Mouse (Mus musculus) kidney, embryonic 14.5 days (tissue): ENCODE measurements at regions not wholly inside any gene's neighbourhood (a gene's known extent, or its start where the extent isn't known, plus 50 kb on each side); places are given as distances from the start of the nearest gene placed in this dataset.
A peak's percentile ranks its signal among the peaks of the same experiment; 100 is the strongest.

Experiments
- ATAC-seq: fragments of 200-750 bp; cut with Nextera tagmentation; 2 replicates; pipeline ENCODE4 v1.8.0; 2017; ENCODE audit warnings: moderate number of reproducible peaks, mild to moderate bottlenecking, moderate TSS enrichment, moderate library complexity; ENCODE audit not compliant: low FRiP score, low TSS enrichment
- H3K27ac ChIP-seq: fragments of 300-500 bp; sonication (generic); 2 replicates; pipeline ENCODE4 v1.5.1; 2014; ENCODE audit warnings: low read depth, mild to moderate bottlenecking, low read length, moderate library complexity, mixed read lengths
- H3K27me3 ChIP-seq: fragments of 300-500 bp; sonication (generic); 2 replicates; pipeline ENCODE4 v1.6.1; 2014; ENCODE audit warnings: mild to moderate bottlenecking, low read length; ENCODE audit not compliant: control insufficient read depth, insufficient read depth
- H3K36me3 ChIP-seq: fragments of 300-500 bp; sonication (generic); 2 replicates; pipeline ENCODE4 v1.6.1; 2014; ENCODE audit warnings: low read length, mixed read lengths; ENCODE audit not compliant: control insufficient read depth, insufficient read depth
- H3K4me1 ChIP-seq: fragments of 300-500 bp; sonication (generic); 2 replicates; pipeline ENCODE4 v1.6.1; 2014; ENCODE audit warnings: low read length, mixed read lengths; ENCODE audit not compliant: control insufficient read depth, insufficient read depth
- H3K4me2 ChIP-seq: fragments of 300-500 bp; sonication (generic); replicated peaks from 2 replicates; pipeline ENCODE4 v1.6.1; 2014; ENCODE audit warnings: low read depth, mild to moderate bottlenecking, low read length
- H3K4me3 ChIP-seq: fragments of 300-500 bp; sonication (generic); 2 replicates; pipeline ENCODE4 v1.5.1; 2014; ENCODE audit warnings: mild to moderate bottlenecking, low read length
- H3K9ac ChIP-seq: fragments of 300-500 bp; sonication (generic); 2 replicates; pipeline ENCODE4 v1.6.1; 2014; ENCODE audit warnings: low read depth, mild to moderate bottlenecking, low read length, moderate library complexity
- H3K9me3 ChIP-seq: fragments of 300-500 bp; sonication (generic); 2 replicates; pipeline ENCODE4 v1.6.1; 2016; ENCODE audit warnings: low read length; ENCODE audit not compliant: control insufficient read depth
- WGBS: fragments of 180-500 bp; shearing (Covaris S2); extraction: QIAGEN DNeasy Blood & Tissue Kit; methylation state at CpG from one replicate; pipeline ENCODE4 v1.1.7; 2014; 5-methylcytosine and 5-hydroxymethylcytosine counted together

DNA sequence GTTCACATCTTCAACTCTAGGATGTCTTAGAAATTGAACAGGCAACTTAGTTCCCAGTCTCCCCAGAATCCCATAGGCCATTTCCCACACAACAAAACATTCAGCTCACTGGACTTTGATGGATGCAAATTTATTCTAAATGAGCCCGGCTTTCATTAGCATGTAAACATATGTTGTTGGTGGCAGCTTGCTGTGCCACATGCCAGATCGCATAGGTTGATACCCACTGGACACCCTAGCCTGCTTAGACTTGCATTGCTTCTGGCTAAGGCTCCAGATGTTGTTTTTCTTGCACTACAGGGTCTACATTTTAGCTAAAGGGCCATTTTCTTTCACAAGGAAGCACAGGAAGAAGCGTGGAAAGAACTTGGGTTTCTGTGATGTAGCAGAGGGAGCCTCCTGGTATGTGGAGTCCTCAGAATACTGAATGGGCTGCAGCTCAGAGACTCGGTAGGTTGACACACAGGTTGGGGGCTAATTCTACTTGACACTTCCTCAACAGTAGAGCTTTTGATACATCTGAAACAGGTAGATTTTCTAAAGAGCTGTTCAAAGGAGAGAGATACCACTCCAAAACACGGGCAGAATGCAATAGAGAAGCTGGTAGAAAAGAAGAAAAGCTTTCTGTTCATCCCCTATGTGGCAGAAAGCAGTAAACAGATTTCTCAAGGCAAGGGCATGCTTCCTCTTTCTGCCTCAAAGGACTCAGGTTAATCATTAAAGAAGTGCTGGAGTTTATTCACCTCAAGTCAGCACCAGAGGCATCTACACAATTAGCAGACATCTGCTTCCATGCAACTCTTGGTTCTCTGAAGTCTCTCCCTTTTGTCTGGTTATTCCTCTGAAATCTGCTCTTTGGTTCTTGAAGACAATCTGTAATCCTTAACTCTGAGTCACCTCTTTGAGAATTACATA lies 153.9 kb upstream of the Pfkp start:
- Histone ChIP-seq H3K27me3 (no peaks in the 10 kb centered on the region), H3K27ac (no peak overlapping the region; the same call in 1 of the 2 replicates), H3K4me3 (no peak overlapping the region), H3K9ac (no peak overlapping the region), H3K4me2 (no peak overlapping the region), H3K9me3 (no peaks in the 10 kb centered on the region), H3K36me3 (no peaks in the 10 kb centered on the region), H3K4me1 (no peaks in the 10 kb centered on the region)
- peak; percentile 88; the same call in 1 of the 2 replicates for ATAC-seq
- WGBS = 67% methylated on average over 5 of the region's 5 CpGs

DNA sequence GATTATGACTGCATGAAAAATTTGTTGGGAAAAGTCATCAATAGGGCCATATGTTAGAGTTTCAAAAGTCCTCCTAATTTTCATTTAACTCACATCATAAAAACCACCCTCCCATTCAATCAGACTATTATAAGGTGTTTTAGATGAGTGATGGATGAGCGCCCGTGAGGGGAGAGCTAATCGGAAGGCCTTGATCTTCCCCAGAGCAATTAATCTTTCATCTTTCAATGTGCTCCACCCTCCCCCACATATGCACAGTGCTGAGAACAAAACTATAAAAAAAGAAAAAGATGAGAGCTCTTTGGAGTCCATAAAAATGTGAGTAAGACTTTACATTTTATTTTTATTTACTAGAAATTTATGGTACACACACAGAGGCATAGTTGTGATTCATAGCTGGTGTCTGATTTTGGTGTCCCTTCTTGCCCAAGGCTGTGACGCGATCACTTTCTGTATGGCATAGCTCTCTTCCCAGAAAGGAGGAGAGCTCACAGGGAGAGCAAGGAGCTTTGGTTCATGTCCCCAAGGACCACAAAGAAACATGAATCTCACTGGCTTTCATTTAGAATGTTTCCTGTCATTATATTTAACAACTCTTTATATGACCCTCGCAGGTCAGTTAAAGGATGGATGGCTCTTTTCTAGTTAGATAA lies 119.5 kb upstream of the Pfkp start:
- Histone ChIP-seq H3K27ac (no peak overlapping the region), H3K9ac (no peak overlapping the region), H3K36me3 (no peaks in the 10 kb centered on the region), H3K27me3 (no peaks in the 10 kb centered on the region), H3K4me2 (no peak overlapping the region), H3K4me1 (no peaks in the 10 kb centered on the region), H3K4me3 (no peak overlapping the region), H3K9me3 (no peaks in the 10 kb centered on the region)
- 33% methylated on average over 6 of the region's 6 CpGs for WGBS
- ATAC-seq = no peak

DNA sequence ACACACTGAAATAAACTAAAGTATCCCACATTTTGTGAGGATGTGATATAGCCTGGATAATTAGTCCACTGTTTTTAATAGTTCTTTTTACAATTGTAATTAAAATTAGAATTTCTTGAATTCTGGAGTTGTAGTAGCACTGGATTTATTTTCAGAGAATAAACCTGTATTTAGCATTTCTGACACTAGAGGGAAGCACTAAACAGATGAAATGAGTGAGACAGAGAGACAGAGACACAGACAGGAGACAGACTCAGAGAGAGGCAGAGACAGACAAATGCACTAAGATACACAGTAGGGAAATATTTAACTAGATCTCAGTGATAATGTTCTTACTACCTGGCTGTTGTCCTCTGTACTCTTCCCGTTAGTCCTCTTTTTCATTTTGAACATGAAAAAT lies 108.6 kb upstream of the Pfkp start:
- H3K4me3 ChIP-seq = no peak overlapping the region
- 97% methylated on average over 1 of the region's 1 CpGs for WGBS
- H3K27ac ChIP-seq = no peak overlapping the region
- no peak overlapping the region for H3K4me2 ChIP-seq
- no peaks in the 10 kb centered on the region for H3K4me1 ChIP-seq
- ATAC-seq = no peak
- H3K36me3 ChIP-seq = no peaks in the 10 kb centered on the region
- no peaks in the 10 kb centered on the region for H3K9me3 ChIP-seq
- no peak overlapping the region for H3K9ac ChIP-seq
- H3K27me3 ChIP-seq = no peaks in the 10 kb centered on the region

- no peaks in the 10 kb centered on the region for H3K4me1 ChIP-seq
- H3K36me3 ChIP-seq = no peaks in the 10 kb centered on the region
- ATAC-seq = 0 out of 2 replicates have a peak, but pooled peaks have one; percentile 47
- H3K9ac ChIP-seq = no peak overlapping the region
- no peak overlapping the region for H3K27ac ChIP-seq
- no peaks in the 10 kb centered on the region for H3K27me3 ChIP-seq
- no peak overlapping the region for H3K4me2 ChIP-seq
- no peak overlapping the region for H3K4me3 ChIP-seq
- H3K9me3 ChIP-seq = no peaks in the 10 kb centered on the region
- 34% methylated on average over 5 of the region's 5 CpGs for WGBS
Observed at GRCm38 (mm10) chr13:6751599-6751998, 103.0 kb upstream of the Pfkp start.

DNA sequence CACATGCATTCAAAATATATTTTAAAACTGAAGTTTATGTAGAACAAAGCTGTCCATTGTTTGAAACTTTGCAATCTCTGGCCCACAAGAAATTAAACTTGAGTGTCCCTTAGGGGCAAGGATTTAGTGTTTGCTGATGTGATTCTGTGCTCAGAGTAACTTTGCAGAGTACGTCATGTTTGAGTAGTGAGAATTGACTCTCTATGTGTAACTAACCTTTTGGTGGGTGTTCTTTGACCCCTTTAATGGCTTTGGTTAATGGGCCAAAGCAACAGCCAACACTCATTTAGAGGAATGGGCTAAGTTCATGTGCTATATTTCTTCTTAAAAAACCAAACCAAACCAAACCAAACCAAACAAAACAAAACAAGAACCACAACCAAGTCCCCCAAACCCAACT lies 102.6 kb upstream of the Pfkp start:
- Histone ChIP-seq H3K4me3 (no peak overlapping the region), H3K4me1 (no peaks in the 10 kb centered on the region), H3K4me2 (no peak overlapping the region), H3K9me3 (no peaks in the 10 kb centered on the region), H3K27me3 (no peaks in the 10 kb centered on the region), H3K27ac (no peak overlapping the region), H3K36me3 (no peaks in the 10 kb centered on the region), H3K9ac (no peak overlapping the region)
- WGBS = 9% methylated on average over 1 of the region's 1 CpGs
- peak; percentile 83 for ATAC-seq

GRCm38 (mm10) chr13:6741916-6742315 lies 93.3 kb upstream of the Pfkp start:
- H3K36me3 ChIP-seq = no peaks in the 10 kb centered on the region
- no peak overlapping the region for H3K9ac ChIP-seq
- ATAC-seq = no peak
- H3K27me3 ChIP-seq = no peaks in the 10 kb centered on the region
- WGBS = 81% methylated on average over 4 of the region's 4 CpGs
- no peak overlapping the region for H3K4me3 ChIP-seq
- no peaks in the 10 kb centered on the region for H3K4me1 ChIP-seq
- H3K9me3 ChIP-seq = no peaks in the 10 kb centered on the region
- H3K27ac ChIP-seq = no peak overlapping the region
- no peak overlapping the region for H3K4me2 ChIP-seq

DNA sequence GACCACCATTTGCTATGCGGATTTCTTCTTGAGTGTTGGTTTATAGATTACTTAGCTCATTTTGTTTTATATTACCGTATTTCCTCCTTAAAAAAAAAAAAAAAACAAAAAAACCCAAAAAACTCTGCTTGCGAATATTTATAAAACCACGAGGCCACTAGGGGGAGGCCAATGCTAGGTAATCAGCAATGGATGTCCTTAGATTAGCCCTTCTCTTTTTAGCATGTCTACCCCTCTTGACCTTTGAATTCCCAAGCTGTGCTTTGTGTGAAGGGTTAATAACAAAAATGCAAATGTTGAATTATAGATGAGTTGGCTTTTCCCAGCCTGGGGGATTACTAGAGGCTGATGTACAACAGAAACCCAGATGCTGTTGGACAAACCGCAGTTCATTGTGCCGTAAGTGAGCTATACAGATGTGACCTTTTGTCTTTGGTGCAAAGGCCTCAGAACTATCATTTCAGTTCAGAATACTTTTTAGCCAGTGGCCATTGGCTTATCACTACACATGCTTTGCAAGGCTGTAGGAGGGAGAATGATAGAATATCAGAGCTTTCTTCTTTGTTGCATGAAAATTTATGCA lies 88.5 kb upstream of the Pfkp start:
- Histone ChIP-seq H3K9me3 (no peaks in the 10 kb centered on the region), H3K27me3 (no peaks in the 10 kb centered on the region), H3K9ac (no peak overlapping the region), H3K4me3 (no peak overlapping the region), H3K27ac (no peak overlapping the region), H3K4me1 (no peaks in the 10 kb centered on the region), H3K4me2 (no peak overlapping the region), H3K36me3 (no peaks in the 10 kb centered on the region)
- 64% methylated on average over 6 of the region's 6 CpGs for WGBS
- no peak for ATAC-seq
